Mouse (Mus musculus): ENCODE data around the gene Fuk. TPM values are rescaled to one million over a fixed set of nuclear protein-coding genes. Genes with fewer than 3 reads are reported as not detected.

The Fuk gene
- polyA plus RNA-seq, 1 experiment, result 22.1 TPM

DNA sequence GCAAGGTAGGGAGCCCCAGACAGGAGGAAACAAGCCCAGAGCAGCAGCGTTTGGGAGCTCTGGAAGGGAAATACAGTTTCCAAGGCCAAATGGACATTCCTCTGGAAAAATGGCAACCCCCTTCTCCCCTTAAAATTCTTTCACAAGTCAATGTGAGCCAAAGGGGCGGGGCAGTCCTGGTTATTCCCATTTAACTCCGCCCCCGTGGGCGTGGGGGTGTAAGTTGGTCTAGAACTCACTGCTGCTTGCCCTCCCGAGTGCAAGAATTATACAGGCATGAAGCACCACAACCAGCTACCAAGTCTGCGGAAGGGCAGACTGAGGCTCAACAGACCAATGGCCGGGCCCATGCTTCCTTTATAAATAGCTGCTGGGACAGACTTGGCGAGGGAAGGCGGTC lies 7.4 kb downstream of the Fuk start:
- H3K27me3 ChIP-seq (ENCODE audit: control insufficient read depth, insufficient read depth, low read length), result no peaks in the 10 kb centered on the region
- no peaks in the 10 kb centered on the region for H3K4me1 ChIP-seq (replicated peaks; ENCODE audit: control insufficient read depth, insufficient read depth, low read length)
- no peak overlapping the region for H3K27ac ChIP-seq (ENCODE audit: control insufficient read depth, insufficient read depth, low read length)
- TF ChIP-seq CTCF (IDR thresholded peaks at IDR 0.05; ENCODE audit: borderline replicate concordance, control insufficient read depth, extremely low read depth, insufficient read depth, low read length, poor library complexity) (no peak), POLR2A (IDR thresholded peaks at IDR 0.05; ENCODE audit: control insufficient read depth, extremely low read depth, insufficient read depth, low read length, poor library complexity) (no peak)
- H3K36me3 ChIP-seq (ENCODE audit: control insufficient read depth, insufficient read depth, low read length), result no peaks in the 10 kb centered on the region
- 93% methylated on average over 10 of the region's 10 CpGs for WGBS
- H3K4me3 ChIP-seq (ENCODE audit: control insufficient read depth, insufficient read depth, low read length), result no peak overlapping the region
- no peak for DNase-seq

DNA sequence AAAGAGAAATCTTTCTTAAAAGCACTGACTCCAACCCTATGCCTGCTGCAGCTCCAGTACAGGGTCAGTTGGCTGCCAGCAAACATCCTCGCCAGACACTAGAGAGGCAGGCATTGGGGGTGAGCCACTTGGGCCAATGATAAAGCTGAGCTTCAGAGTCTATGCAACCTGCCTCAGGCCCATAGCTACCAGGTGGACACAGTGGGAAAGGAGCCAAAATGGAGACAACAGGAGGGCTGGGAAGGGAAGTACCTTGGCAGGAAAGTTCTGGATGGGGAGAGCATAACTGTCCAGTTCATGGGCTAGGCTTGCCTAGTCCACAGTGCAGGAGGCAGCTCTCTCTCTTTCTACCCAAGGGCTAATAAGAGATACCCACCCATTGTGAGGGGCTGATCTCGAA lies 9.4 kb downstream of the Fuk start:
- WGBS, result 99% methylated on average over 2 of the region's 2 CpGs
- H3K4me3 ChIP-seq (ENCODE audit: control insufficient read depth, insufficient read depth, low read length), result no peak overlapping the region
- no peak for DNase-seq
- H3K4me1 ChIP-seq (replicated peaks; ENCODE audit: control insufficient read depth, insufficient read depth, low read length), result no peaks in the 10 kb centered on the region
- no peaks in the 10 kb centered on the region for H3K27me3 ChIP-seq (ENCODE audit: control insufficient read depth, insufficient read depth, low read length)
- H3K27ac ChIP-seq (ENCODE audit: control insufficient read depth, insufficient read depth, low read length), result no peak overlapping the region
- no peaks in the 10 kb centered on the region for H3K36me3 ChIP-seq (ENCODE audit: control insufficient read depth, insufficient read depth, low read length)
- TF ChIP-seq CTCF (IDR thresholded peaks at IDR 0.05; ENCODE audit: borderline replicate concordance, control insufficient read depth, extremely low read depth, insufficient read depth, low read length, poor library complexity) (no peak), POLR2A (IDR thresholded peaks at IDR 0.05; ENCODE audit: control insufficient read depth, extremely low read depth, insufficient read depth, low read length, poor library complexity) (no peak)

DNA sequence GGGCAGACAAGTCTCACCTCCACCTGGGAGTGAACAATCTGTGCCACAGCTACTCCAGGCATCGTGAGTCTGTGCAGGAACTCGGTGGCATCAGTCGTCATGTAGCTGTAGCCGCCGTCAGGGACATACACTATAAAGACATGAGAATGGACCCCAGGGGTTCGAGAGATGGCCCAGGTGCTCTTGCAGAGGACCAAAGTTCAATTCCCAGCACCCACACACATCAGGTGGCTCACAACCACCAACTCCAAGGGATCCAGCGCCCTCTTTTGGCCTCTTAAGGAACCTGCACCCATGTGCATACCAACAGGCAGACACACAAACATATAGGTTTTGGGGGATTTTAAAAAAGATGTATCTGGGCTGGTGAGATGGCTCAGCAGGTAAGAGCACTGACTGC lies 10.2 kb downstream of the Fuk start:
- no peaks in the 10 kb centered on the region for H3K27me3 ChIP-seq (ENCODE audit: control insufficient read depth, insufficient read depth, low read length)

DNA sequence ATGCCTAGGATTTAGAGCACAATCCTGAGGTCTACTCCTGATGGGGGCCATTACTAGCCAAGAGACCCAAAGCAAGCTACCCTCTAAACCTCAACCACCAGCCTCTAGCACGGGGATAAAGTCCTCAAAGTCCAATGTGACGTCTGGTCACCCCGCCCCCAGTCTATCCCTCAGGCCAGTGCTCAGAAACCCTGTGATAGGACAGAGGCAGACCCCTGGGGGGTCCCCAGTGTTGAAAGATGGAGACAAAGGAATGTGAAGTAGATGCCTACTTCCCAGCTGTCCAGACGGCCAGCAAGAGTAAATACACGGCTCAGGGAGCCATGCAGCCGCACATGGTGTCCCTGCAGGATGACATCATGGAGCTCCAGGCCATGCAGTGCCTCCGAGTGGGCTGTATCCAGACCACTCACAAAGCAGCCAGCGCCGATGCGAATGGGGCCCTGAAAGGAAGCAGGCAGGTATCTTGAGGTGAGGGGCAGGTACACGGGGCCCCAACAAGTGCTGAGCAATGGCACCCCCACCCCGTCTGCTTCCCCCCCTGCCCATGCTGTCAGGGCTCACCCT lies 12.3 kb downstream of the Fuk start:
- H3K4me3 ChIP-seq (ENCODE audit: control insufficient read depth, insufficient read depth, low read length), result no peak overlapping the region

More for the DNA sequence above, 10.2 kb downstream of the Fuk start:
- H3K36me3 ChIP-seq (ENCODE audit: control insufficient read depth, insufficient read depth, low read length), result no peaks in the 10 kb centered on the region
- H3K27ac ChIP-seq (ENCODE audit: control insufficient read depth, insufficient read depth, low read length), result no peak overlapping the region
- TF ChIP-seq POLR2A (IDR thresholded peaks at IDR 0.05; ENCODE audit: control insufficient read depth, extremely low read depth, insufficient read depth, low read length, poor library complexity) (no peak), CTCF (IDR thresholded peaks at IDR 0.05; ENCODE audit: borderline replicate concordance, control insufficient read depth, extremely low read depth, insufficient read depth, low read length, poor library complexity) (no peak)
- 96% methylated on average over 7 of the region's 7 CpGs for WGBS
- no peaks in the 10 kb centered on the region for H3K4me1 ChIP-seq (replicated peaks; ENCODE audit: control insufficient read depth, insufficient read depth, low read length)
- no peak for DNase-seq
- H3K4me3 ChIP-seq (ENCODE audit: control insufficient read depth, insufficient read depth, low read length), result no peak overlapping the region

DNA sequence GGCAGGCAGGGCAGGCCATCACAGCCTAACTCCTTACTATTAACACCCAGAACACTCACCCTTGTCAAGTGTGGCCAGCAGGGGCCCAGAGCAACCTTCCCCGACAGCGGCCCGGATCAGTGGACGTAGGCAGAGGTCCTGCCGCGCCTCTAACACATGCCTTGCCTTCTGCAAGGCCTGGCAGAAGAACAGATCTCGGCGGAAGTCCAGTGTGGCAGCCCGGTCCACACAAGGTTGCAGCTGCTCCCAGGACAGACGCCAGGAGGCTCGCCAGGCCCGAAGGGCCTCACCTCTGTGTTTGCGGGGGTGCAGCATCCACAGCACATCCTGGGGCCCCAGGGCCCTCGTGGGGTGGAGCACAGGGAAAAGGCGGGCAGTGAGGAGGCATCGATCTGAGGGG lies 13.4 kb downstream of the Fuk start:
- no peak overlapping the region for H3K27ac ChIP-seq (ENCODE audit: control insufficient read depth, insufficient read depth, low read length)
- no peak for DNase-seq
- TF ChIP-seq CTCF (IDR thresholded peaks at IDR 0.05; ENCODE audit: borderline replicate concordance, control insufficient read depth, extremely low read depth, insufficient read depth, low read length, poor library complexity) (no peak), POLR2A (IDR thresholded peaks at IDR 0.05; ENCODE audit: control insufficient read depth, extremely low read depth, insufficient read depth, low read length, poor library complexity) (no peak)
- no peaks in the 10 kb centered on the region for H3K27me3 ChIP-seq (ENCODE audit: control insufficient read depth, insufficient read depth, low read length)
- peaks cover 1% of the 10 kb centered on the region; the same call in 1 of the 2 replicates for H3K36me3 ChIP-seq (ENCODE audit: control insufficient read depth, insufficient read depth, low read length)
- WGBS, result 96% methylated on average over 16 of the region's 16 CpGs
- no peaks in the 10 kb centered on the region for H3K4me1 ChIP-seq (replicated peaks; ENCODE audit: control insufficient read depth, insufficient read depth, low read length)
- no peak overlapping the region for H3K4me3 ChIP-seq (ENCODE audit: control insufficient read depth, insufficient read depth, low read length)

More for the DNA sequence above, 12.3 kb downstream of the Fuk start:
- WGBS, result 93% methylated on average over 12 of the region's 12 CpGs
- TF ChIP-seq POLR2A (IDR thresholded peaks at IDR 0.05; ENCODE audit: control insufficient read depth, extremely low read depth, insufficient read depth, low read length, poor library complexity), result no peak
- TF ChIP-seq CTCF (IDR thresholded peaks at IDR 0.05; ENCODE audit: borderline replicate concordance, control insufficient read depth, extremely low read depth, insufficient read depth, low read length, poor library complexity), result no peak
- Histone ChIP-seq H3K27ac (ENCODE audit: control insufficient read depth, insufficient read depth, low read length) (no peak overlapping the region), H3K27me3 (ENCODE audit: control insufficient read depth, insufficient read depth, low read length) (no peaks in the 10 kb centered on the region), H3K4me1 (replicated peaks; ENCODE audit: control insufficient read depth, insufficient read depth, low read length) (no peaks in the 10 kb centered on the region), H3K36me3 (ENCODE audit: control insufficient read depth, insufficient read depth, low read length) (no peaks in the 10 kb centered on the region)
- no peak for DNase-seq

DNA sequence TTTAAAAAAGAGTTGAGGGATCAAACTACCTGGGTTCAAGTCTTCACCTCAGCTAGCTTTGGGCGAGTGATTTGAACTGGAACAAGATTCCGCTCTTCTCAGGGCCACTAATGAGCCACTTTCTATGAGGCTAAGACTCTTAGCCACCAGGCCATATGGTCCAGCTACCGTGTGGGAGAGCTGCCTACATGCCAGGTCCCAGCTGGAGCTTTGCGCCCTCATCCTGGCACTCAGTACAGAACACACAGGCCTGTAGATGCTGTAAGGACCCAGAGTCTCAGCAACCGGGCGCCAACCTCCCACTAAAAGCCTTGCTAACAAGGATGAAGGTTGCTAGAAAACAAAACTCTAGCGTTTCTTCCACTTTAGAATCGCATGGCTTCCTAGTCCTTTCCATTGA lies 13.8 kb downstream of the Fuk start:
- no peaks in the 10 kb centered on the region for H3K4me1 ChIP-seq (replicated peaks; ENCODE audit: control insufficient read depth, insufficient read depth, low read length)
- DNase-seq, result no peak
- H3K4me3 ChIP-seq (ENCODE audit: control insufficient read depth, insufficient read depth, low read length), result no peak overlapping the region
- TF ChIP-seq POLR2A (IDR thresholded peaks at IDR 0.05; ENCODE audit: control insufficient read depth, extremely low read depth, insufficient read depth, low read length, poor library complexity), result no peak
- no peak for TF ChIP-seq CTCF (IDR thresholded peaks at IDR 0.05; ENCODE audit: borderline replicate concordance, control insufficient read depth, extremely low read depth, insufficient read depth, low read length, poor library complexity)
- no peaks in the 10 kb centered on the region for H3K27me3 ChIP-seq (ENCODE audit: control insufficient read depth, insufficient read depth, low read length)
- WGBS, result 98% methylated on average over 8 of the region's 8 CpGs
- H3K27ac ChIP-seq (ENCODE audit: control insufficient read depth, insufficient read depth, low read length), result no peak overlapping the region
- H3K36me3 ChIP-seq (ENCODE audit: control insufficient read depth, insufficient read depth, low read length), result peaks cover 5% of the 10 kb centered on the region; the same call in 1 of the 2 replicates

DNA sequence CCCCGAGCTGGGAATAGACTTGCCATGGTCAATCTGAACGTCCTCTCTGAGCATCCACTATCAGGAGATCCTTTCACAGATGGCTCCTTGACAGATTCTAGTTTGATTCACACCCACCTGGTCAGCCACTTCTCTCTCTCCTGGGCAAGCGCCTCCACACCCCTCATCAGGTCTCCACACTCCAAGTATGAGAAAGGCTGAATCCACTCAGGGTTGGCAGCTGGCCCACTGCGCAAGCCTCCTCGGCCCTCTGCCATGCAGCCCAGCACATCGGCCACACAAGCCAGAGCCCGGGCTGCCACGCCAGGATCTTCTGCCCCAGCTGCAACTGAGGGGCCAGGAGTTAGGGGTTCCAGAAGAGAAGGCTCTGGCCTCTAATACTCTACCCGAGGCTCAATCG lies 14.7 kb downstream of the Fuk start:
- no peak for DNase-seq
- 93% methylated on average over 10 of the region's 10 CpGs for WGBS
- no peak for TF ChIP-seq POLR2A (IDR thresholded peaks at IDR 0.05; ENCODE audit: control insufficient read depth, extremely low read depth, insufficient read depth, low read length, poor library complexity)
- TF ChIP-seq CTCF (IDR thresholded peaks at IDR 0.05; ENCODE audit: borderline replicate concordance, control insufficient read depth, extremely low read depth, insufficient read depth, low read length, poor library complexity), result no peak
- Histone ChIP-seq H3K4me1 (replicated peaks; ENCODE audit: control insufficient read depth, insufficient read depth, low read length) (no peaks in the 10 kb centered on the region), H3K27me3 (ENCODE audit: control insufficient read depth, insufficient read depth, low read length) (no peaks in the 10 kb centered on the region), H3K4me3 (ENCODE audit: control insufficient read depth, insufficient read depth, low read length) (no peak overlapping the region), H3K27ac (ENCODE audit: control insufficient read depth, insufficient read depth, low read length) (no peak overlapping the region), H3K36me3 (ENCODE audit: control insufficient read depth, insufficient read depth, low read length) (peaks cover 13% of the 10 kb centered on the region; the same call in 1 of the 2 replicates)

Data from thymus, adult 2 months (tissue).